Mouse (Mus musculus): ENCODE data around the gene Brca2. TPM values are rescaled to one million over a fixed set of nuclear protein-coding genes. Genes with fewer than 3 reads are reported as not detected.
A peak's percentile ranks its signal among the peaks of the same experiment; 100 is the strongest.

The Brca2 gene
- polyA plus RNA-seq, 1 experiment from 2014 or later, result 12.8 TPM

DNA sequence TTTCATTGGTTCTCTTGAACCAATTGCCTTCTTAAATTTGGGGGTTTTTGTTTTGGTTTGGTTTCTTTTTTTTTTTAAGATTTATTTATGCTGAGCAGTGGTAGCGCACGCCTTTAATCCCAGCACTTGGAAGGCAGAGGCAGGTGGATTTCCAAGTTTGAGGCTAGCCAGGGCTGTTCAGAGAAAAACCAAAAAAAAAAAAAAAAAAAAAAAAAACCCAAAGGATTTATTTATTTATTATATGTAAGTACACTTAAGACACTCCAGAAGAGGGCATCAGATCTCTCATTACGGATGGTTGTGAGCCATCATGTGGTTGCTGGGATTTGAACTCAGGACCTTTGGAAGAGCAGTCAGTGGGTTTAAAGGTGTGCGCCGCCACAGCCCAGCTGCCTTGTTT is 38.4 kb downstream of the Brca2 start:
- no peak for ATAC-seq
- H3K4me1 ChIP-seq (ENCODE audit: control insufficient read depth, insufficient read depth, low read length), result no peaks in the 10 kb centered on the region
- 0 out of 2 replicates have a peak, but pooled peaks cover 3% of the 10 kb centered on the region for H3K36me3 ChIP-seq (ENCODE audit: control insufficient read depth, insufficient read depth, low read length)
- H3K27ac ChIP-seq (ENCODE audit: low read length), result no peak overlapping the region
- H3K4me2 ChIP-seq (ENCODE audit: low read depth, low read length), result no peak overlapping the region
- H3K4me3 ChIP-seq (ENCODE audit: low read length), result no peak overlapping the region
- WGBS, result 93% methylated on average over 5 of the region's 5 CpGs
- no peaks in the 10 kb centered on the region for H3K27me3 ChIP-seq (replicated peaks; ENCODE audit: control insufficient read depth, insufficient read depth, low read length)
- H3K9ac ChIP-seq (ENCODE audit: low read depth, low read length), result no peak overlapping the region
- no peaks in the 10 kb centered on the region for H3K9me3 ChIP-seq (ENCODE audit: control insufficient read depth, low read length)

DNA sequence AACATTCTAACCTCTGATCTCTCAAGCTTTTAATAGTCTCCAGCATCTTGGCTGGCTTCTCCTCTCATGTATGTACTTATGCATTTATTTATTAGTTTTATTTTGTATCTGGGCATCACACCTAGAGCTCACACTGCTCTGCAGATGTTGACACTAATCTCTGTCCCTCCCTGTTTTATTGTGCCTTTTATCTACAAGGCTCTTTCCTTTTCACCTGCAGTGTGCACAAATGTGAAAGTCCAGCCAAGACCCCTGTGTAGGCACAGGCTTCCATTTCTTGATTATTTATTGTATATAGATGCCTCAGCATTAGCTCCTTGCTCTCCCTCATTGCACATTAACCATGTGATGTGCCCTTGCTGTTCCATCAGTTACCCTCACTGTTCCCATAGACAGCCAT is 38.9 kb downstream of the Brca2 start:
- no peaks in the 10 kb centered on the region for H3K9me3 ChIP-seq (ENCODE audit: control insufficient read depth, low read length)

DNA sequence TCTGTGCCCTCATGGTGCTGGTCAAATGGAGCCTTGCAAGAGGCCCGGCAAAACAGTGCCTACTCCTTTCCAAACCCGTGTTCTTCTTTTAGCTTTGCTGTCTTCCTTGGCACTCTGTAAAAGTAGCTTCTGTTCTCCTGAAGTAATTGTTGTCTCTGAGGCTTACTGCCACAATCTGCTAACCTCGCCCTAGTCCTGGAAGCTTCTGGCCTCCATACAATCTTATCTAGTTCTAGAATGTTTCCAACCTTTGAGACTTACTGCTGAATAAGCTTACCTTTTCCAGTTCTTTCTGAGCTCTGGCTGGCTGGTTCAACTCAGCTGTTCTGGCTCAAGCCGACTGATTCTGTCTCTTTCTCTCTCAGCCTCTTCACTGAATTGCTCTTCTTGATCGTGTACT is 39.4 kb downstream of the Brca2 start:
- Histone ChIP-seq H3K4me3 (ENCODE audit: low read length) (no peak overlapping the region), H3K9me3 (ENCODE audit: control insufficient read depth, low read length) (no peaks in the 10 kb centered on the region), H3K27me3 (replicated peaks; ENCODE audit: control insufficient read depth, insufficient read depth, low read length) (no peaks in the 10 kb centered on the region), H3K36me3 (ENCODE audit: control insufficient read depth, insufficient read depth, low read length) (0 out of 2 replicates have a peak, but pooled peaks cover 3% of the 10 kb centered on the region), H3K9ac (ENCODE audit: low read depth, low read length) (no peak overlapping the region), H3K4me2 (ENCODE audit: low read depth, low read length) (no peak overlapping the region), H3K27ac (ENCODE audit: low read length) (peak overlapping the region; percentile 75), H3K4me1 (ENCODE audit: control insufficient read depth, insufficient read depth, low read length) (no peaks in the 10 kb centered on the region)
- ATAC-seq, result peak; percentile 93
- 77% methylated on average over 5 of the region's 5 CpGs for WGBS

More for the DNA sequence above, 38.9 kb downstream of the Brca2 start:
- peak; percentile 93 for ATAC-seq
- no peak overlapping the region for H3K4me3 ChIP-seq (ENCODE audit: low read length)
- H3K4me2 ChIP-seq (ENCODE audit: low read depth, low read length), result no peak overlapping the region
- peak overlapping the region; percentile 75 for H3K27ac ChIP-seq (ENCODE audit: low read length)
- 0 out of 2 replicates have a peak, but pooled peaks cover 3% of the 10 kb centered on the region for H3K36me3 ChIP-seq (ENCODE audit: control insufficient read depth, insufficient read depth, low read length)
- no peak overlapping the region for H3K9ac ChIP-seq (ENCODE audit: low read depth, low read length)
- no peaks in the 10 kb centered on the region for H3K4me1 ChIP-seq (ENCODE audit: control insufficient read depth, insufficient read depth, low read length)
- no peaks in the 10 kb centered on the region for H3K27me3 ChIP-seq (replicated peaks; ENCODE audit: control insufficient read depth, insufficient read depth, low read length)

DNA sequence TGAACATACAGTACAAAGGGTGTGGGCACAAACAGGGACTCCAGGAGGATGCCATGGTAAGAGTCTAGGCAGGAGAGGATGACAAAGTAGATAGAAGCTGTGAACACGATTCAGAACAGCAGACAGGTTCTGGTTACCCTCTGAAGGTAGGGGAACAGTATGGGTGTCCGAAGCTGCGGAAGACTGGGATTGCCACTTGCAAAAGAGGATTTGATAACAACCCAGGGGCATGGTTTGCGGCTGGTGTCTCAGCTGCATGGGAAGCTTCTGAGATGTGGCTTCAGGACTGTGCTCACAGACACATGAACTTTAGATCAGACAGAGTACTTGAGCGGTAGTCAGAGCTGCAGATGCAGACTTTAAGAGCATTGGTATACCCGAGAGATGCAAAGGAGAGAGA is 42.0 kb downstream of the Brca2 start:
- no peaks in the 10 kb centered on the region for H3K4me1 ChIP-seq (ENCODE audit: control insufficient read depth, insufficient read depth, low read length)
- H3K9ac ChIP-seq (ENCODE audit: low read depth, low read length), result no peak overlapping the region
- H3K4me2 ChIP-seq (ENCODE audit: low read depth, low read length), result no peak overlapping the region
- H3K9me3 ChIP-seq (ENCODE audit: control insufficient read depth, low read length), result no peaks in the 10 kb centered on the region
- H3K36me3 ChIP-seq (ENCODE audit: control insufficient read depth, insufficient read depth, low read length), result peaks cover 6% of the 10 kb centered on the region; the same call in 1 of the 2 replicates
- no peak for ATAC-seq
- no peaks in the 10 kb centered on the region for H3K27me3 ChIP-seq (replicated peaks; ENCODE audit: control insufficient read depth, insufficient read depth, low read length)
- H3K27ac ChIP-seq (ENCODE audit: low read length), result no peak overlapping the region
- H3K4me3 ChIP-seq (ENCODE audit: low read length), result no peak overlapping the region
- 95% methylated on average over 6 of the region's 6 CpGs for WGBS

DNA sequence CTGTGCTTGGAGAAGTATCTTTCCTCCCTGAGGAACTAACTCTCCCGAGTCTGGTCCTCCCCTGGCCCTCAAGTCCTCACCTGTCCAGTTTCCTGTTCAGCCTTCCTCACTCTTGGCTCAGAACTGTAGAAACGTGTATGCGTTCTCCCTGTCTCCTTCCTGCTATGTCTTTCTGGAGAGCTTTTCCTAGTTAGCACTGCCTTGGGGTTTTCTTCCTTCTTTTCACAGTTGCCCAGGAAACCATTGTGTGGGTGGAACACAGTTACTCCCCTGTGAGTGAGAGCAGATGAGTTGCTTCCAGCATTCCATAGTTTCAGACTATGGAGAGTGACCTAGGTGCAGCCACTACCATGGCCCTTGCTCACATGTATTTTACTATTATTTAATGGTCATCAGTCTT is 43.8 kb downstream of the Brca2 start:
- H3K27me3 ChIP-seq (replicated peaks; ENCODE audit: control insufficient read depth, insufficient read depth, low read length), result no peaks in the 10 kb centered on the region
- H3K9me3 ChIP-seq (ENCODE audit: control insufficient read depth, low read length), result no peaks in the 10 kb centered on the region
- H3K36me3 ChIP-seq (ENCODE audit: control insufficient read depth, insufficient read depth, low read length), result peaks cover 6% of the 10 kb centered on the region; the same call in 1 of the 2 replicates
- H3K4me2 ChIP-seq (ENCODE audit: low read depth, low read length), result no peak overlapping the region
- no peak overlapping the region for H3K27ac ChIP-seq (ENCODE audit: low read length)
- 53% methylated on average over 3 of the region's 3 CpGs for WGBS
- no peak overlapping the region for H3K9ac ChIP-seq (ENCODE audit: low read depth, low read length)
- H3K4me1 ChIP-seq (ENCODE audit: control insufficient read depth, insufficient read depth, low read length), result no peaks in the 10 kb centered on the region
- no peak overlapping the region for H3K4me3 ChIP-seq (ENCODE audit: low read length)
- ATAC-seq, result no peak

DNA sequence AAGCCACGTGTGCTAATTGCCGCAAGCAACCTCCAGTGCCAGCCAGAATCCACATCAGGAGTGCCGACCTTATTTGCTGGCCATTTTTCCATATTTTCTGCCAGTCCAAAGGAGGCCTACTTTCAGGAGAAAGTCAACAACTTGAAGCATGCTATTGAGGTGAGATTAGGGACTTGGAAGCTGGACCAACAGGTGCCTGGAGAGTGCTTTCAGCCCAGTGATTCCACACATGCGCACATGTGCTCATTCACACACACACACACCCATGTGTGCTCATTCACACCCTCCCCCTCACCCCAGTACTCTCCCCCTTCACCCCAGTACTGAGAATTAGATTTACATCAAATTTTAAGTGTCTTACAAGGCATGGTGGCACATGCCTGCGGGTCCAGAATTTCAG is 44.5 kb downstream of the Brca2 start:
- ATAC-seq, result no peak
- Histone ChIP-seq H3K9me3 (ENCODE audit: control insufficient read depth, low read length) (no peaks in the 10 kb centered on the region), H3K4me2 (ENCODE audit: low read depth, low read length) (no peak overlapping the region)

DNA sequence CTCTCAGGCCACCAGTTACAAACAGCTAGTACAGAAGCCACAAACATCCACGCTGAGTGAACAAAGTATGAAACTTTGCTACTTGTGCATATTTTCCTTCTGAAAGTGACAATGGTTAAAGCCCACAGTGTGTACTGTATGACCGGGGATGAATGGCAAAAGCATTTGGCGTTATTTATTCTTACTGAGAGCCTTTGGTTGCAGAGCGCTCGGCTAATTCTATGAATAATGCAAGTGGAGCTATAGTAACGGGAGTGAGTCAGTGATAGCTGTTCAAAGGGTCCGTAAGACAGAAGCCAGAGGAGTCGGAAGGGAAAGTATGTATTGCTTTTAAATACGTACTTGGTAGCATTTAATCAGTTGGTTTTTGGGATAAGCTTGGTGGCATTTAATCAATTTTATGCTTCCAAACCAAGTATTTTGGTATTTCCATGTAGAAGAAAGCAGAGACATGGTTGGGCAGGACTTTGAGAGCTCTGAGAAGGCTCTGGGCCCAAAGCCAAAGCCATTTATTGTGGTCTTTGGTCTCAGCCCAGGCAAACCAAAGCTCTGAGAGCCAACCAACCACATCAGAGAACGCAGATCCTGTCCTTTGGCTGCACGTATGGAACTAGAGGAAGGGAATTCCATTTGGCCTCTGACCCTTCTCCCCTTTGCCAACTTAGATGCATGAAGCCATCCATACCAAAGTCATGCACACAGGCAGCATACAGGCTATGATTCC is 48.2 kb downstream of the Brca2 start:
- Histone ChIP-seq H3K9ac (ENCODE audit: low read depth, low read length) (no peak overlapping the region), H3K27me3 (replicated peaks; ENCODE audit: control insufficient read depth, insufficient read depth, low read length) (no peaks in the 10 kb centered on the region), H3K36me3 (ENCODE audit: control insufficient read depth, insufficient read depth, low read length) (peaks cover 6% of the 10 kb centered on the region; the same call in 1 of the 2 replicates), H3K4me1 (ENCODE audit: control insufficient read depth, insufficient read depth, low read length) (0 out of 2 replicates have a peak, but pooled peaks cover 4% of the 10 kb centered on the region), H3K27ac (ENCODE audit: low read length) (no peak overlapping the region), H3K9me3 (ENCODE audit: control insufficient read depth, low read length) (no peaks in the 10 kb centered on the region), H3K4me2 (ENCODE audit: low read depth, low read length) (no peak overlapping the region), H3K4me3 (ENCODE audit: low read length) (no peak overlapping the region)
- WGBS, result 87% methylated on average over 11 of the region's 11 CpGs
- ATAC-seq, result no peak

More for the DNA sequence above, 44.5 kb downstream of the Brca2 start:
- Histone ChIP-seq H3K36me3 (ENCODE audit: control insufficient read depth, insufficient read depth, low read length) (peaks cover 6% of the 10 kb centered on the region; the same call in 1 of the 2 replicates), H3K4me1 (ENCODE audit: control insufficient read depth, insufficient read depth, low read length) (no peaks in the 10 kb centered on the region), H3K9ac (ENCODE audit: low read depth, low read length) (no peak overlapping the region), H3K27ac (ENCODE audit: low read length) (no peak overlapping the region), H3K27me3 (replicated peaks; ENCODE audit: control insufficient read depth, insufficient read depth, low read length) (no peaks in the 10 kb centered on the region), H3K4me3 (ENCODE audit: low read length) (no peak overlapping the region)
- WGBS, result 90% methylated on average over 5 of the region's 5 CpGs

DNA sequence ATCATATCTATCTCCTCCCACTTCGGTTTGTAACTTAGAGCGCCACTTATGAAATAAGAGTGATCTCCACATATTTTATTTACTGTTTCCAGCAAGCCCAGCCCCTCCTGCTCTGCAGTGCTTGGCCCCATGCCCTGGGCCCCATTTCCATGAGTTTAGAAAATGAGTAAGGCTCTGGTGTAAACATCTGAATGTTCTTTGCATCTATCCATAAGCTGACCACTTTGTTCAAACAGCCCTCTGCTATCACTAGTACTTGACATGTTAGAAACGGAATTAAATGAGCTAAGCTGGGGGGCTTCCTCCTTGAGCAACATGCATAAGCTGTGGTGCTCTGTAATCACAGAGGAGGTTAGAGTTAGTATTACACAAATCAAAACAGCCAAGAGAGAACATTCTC is 52.0 kb downstream of the Brca2 start:
- peak; percentile 43 for ATAC-seq
- H3K27ac ChIP-seq (ENCODE audit: low read length), result peak overlapping the region; percentile 45
- 64% methylated on average over 3 of the region's 3 CpGs for WGBS

DNA sequence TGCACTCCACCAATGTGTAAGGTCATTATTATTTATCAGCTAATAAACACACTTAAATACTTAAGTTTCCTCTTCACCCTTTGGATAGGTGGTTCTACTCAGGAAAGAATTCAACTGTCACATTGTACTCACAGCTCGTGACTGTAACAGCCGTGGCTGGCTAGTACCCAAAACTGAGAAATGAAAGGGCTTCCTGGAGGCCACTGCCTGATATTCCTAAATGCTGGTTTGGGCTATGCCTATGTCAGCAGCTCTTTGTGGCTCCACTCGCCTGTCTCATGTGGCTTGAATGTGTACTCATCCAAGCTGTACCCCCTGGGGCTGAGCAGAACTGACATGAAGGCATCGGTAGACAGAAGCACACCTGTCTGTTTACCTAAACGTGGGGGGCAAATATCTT is 52.5 kb downstream of the Brca2 start:
- H3K4me2 ChIP-seq (ENCODE audit: low read depth, low read length), result no peak overlapping the region
- H3K9ac ChIP-seq (ENCODE audit: low read depth, low read length), result no peak overlapping the region
- peak overlapping the region; percentile 45 for H3K27ac ChIP-seq (ENCODE audit: low read length)
- ATAC-seq, result 0 out of 2 replicates have a peak, but pooled peaks have one; percentile 13
- no peak overlapping the region for H3K4me3 ChIP-seq (ENCODE audit: low read length)
- no peaks in the 10 kb centered on the region for H3K36me3 ChIP-seq (ENCODE audit: control insufficient read depth, insufficient read depth, low read length)
- H3K4me1 ChIP-seq (ENCODE audit: control insufficient read depth, insufficient read depth, low read length), result peaks cover 9% of the 10 kb centered on the region
- H3K27me3 ChIP-seq (replicated peaks; ENCODE audit: control insufficient read depth, insufficient read depth, low read length), result no peaks in the 10 kb centered on the region
- 60% methylated on average over 5 of the region's 5 CpGs for WGBS
- no peaks in the 10 kb centered on the region for H3K9me3 ChIP-seq (ENCODE audit: control insufficient read depth, low read length)

More for the DNA sequence above, 52.0 kb downstream of the Brca2 start:
- Histone ChIP-seq H3K36me3 (ENCODE audit: control insufficient read depth, insufficient read depth, low read length) (no peaks in the 10 kb centered on the region), H3K9me3 (ENCODE audit: control insufficient read depth, low read length) (no peaks in the 10 kb centered on the region), H3K4me3 (ENCODE audit: low read length) (no peak overlapping the region), H3K9ac (ENCODE audit: low read depth, low read length) (no peak overlapping the region), H3K27me3 (replicated peaks; ENCODE audit: control insufficient read depth, insufficient read depth, low read length) (no peaks in the 10 kb centered on the region), H3K4me1 (ENCODE audit: control insufficient read depth, insufficient read depth, low read length) (peaks cover 9% of the 10 kb centered on the region), H3K4me2 (ENCODE audit: low read depth, low read length) (no peak overlapping the region)
